In the genomic region with DNA sequence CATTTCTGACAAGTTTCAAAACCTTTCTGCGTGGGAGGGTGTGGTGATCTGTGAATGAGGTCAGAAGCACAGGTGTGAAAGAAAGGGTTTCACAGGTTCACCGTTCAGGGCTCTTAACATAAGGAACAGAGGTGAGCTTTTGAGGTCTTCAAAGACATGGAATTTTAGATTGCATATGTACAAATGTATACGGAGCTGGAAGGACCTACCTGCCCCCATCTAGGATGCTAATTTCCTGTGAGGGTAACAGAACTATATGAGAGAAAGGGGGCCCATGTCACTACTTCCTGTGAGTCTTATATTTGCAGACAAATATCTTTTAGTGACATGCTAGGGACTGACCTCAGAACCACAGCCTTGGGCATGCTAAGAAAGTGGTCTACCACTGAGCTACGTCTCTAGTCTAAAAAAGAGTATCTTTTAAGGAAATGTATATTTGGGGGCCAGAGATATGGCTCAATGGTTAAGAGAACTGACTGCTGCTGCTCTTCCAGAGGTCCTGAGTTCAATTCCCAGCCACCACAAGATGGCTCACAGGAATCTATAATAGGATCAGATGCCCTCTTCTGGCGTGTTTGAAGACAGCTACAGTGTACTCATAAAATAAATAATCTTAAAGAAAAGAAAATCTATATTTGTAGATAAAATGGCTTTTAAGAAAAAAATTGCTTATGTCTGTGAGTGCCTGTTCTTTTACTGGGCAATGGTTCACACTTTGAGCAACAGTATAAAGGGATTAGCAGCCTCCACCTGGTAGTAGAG, we compare ENCODE assay signal across 1 mouse cellular context.
A peak's percentile ranks its signal among the peaks of the same experiment; 100 is the strongest.
TF ChIP-seq lines count a peak whose summit lies in the region.

No protein-coding gene starts in this region.

TF ChIP-seq in CH12.LX, 34 proteins besides CTCF, POLR2A, EP300 and RAD21 (continued from another document):
- TF ChIP-seq MEF2A (IDR thresholded peaks at IDR 0.05; ENCODE audit: borderline replicate concordance, low read depth, low read length) (no peak; the same call in 1 of the 2 replicates), ZKSCAN1 (IDR thresholded peaks at IDR 0.05; ENCODE audit: borderline replicate concordance, low read depth, low read length) (no peak), TBP (conservative IDR thresholded peaks at IDR 0.05; ENCODE audit: low read depth, low read length) (0 out of 2 replicates have a peak, but pooled peaks have one; percentile 53), SMC3 (IDR thresholded peaks at IDR 0.05; ENCODE audit: low read depth, low read length) (peak; percentile 29), ELF1 (IDR thresholded peaks at IDR 0.05; ENCODE audit: low read depth, low read length) (no peak)
